Mouse (Mus musculus) E14TG2a.4 (cell line): ENCODE measurements at regions not wholly inside any gene's neighbourhood (a gene's known extent, or its start where the extent isn't known, plus 50 kb on each side); places are given as distances from the start of the nearest gene placed in this dataset.

Source experiments
- CTCF ChIP-seq: conservative IDR thresholded peaks from 2 replicates; pipeline ENCODE4 v1.5.1; 2014; ENCODE audit warnings: low read length
- NANOG ChIP-seq: IDR thresholded peaks from 2 replicates; pipeline ENCODE4 v1.6.1; 2014; ENCODE audit warnings: borderline replicate concordance, low read length, mixed read lengths
- POU5F1 ChIP-seq: IDR thresholded peaks from 2 replicates; pipeline ENCODE4 v1.6.1; 2014; ENCODE audit warnings: low read length, borderline replicate concordance

- TF ChIP-seq CTCF: no peak
- no peak for TF ChIP-seq POU5F1
- no peak for TF ChIP-seq NANOG
Observed at GRCm38 (mm10) chr4:7247816-7248215, 991.0 kb downstream of the Car8 start.
